Mouse (Mus musculus) urinary bladder, postnatal 4 days (tissue): ENCODE measurements around the gene Prpsap1.

Experiments
- DNase-seq, 2 experiments: peaks; one replicate each; pipeline ENCODE4 v3.0.0; 2021 to 2022; ENCODE audit warnings: low spot score in 2 of 2

Prpsap1 gene

GRCm38 (mm10) chr11:116493795-116494252, at the start of gene Prpsap1:
Prpsap1 (minus strand) TSS chr11:116494202.
- no peak for DNase-seq

- DNase-seq: no peak
Measured at GRCm38 (mm10) chr11:116543110-116543509, 49.1 kb upstream of the Prpsap1 start.

- no peak for DNase-seq
Measured at GRCm38 (mm10) chr11:116541183-116541582, 47.2 kb upstream of the Prpsap1 start.

GRCm38 (mm10) chr11:116538142-116538735, 44.2 kb upstream of the Prpsap1 start:
- DNase-seq: peak in 1 of 2 experiments; percentile 54

- no peak for DNase-seq
Measured at GRCm38 (mm10) chr11:116537388-116537787, 43.4 kb upstream of the Prpsap1 start.

- DNase-seq: no peak
Measured at GRCm38 (mm10) chr11:116536685-116537084, 42.7 kb upstream of the Prpsap1 start.

- DNase-seq: peak in 1 of 2 experiments; percentile 66
Measured at GRCm38 (mm10) chr11:116534154-116534865, 40.3 kb upstream of the Prpsap1 start.

- no peak for DNase-seq
Measured at GRCm38 (mm10) chr11:116533341-116534153, 39.5 kb upstream of the Prpsap1 start.

GRCm38 (mm10) chr11:116532810-116533338, 38.9 kb upstream of the Prpsap1 start:
- DNase-seq: peak; percentile 85 to 88

- peak in 1 of 2 experiments; percentile 48 for DNase-seq
Measured at GRCm38 (mm10) chr11:116532262-116532809, 38.3 kb upstream of the Prpsap1 start.

- no peak for DNase-seq
Measured at GRCm38 (mm10) chr11:116531371-116532191, 37.6 kb upstream of the Prpsap1 start.

GRCm38 (mm10) chr11:116530187-116531147, 36.5 kb upstream of the Prpsap1 start, which contains the start of gene Sphk1:
Sphk1 (plus strand) TSS chr11:116530925.
- no peak for DNase-seq

GRCm38 (mm10) chr11:116528636-116529320, 34.8 kb upstream of the Prpsap1 start:
- no peak for DNase-seq

- no peak for DNase-seq
Measured at GRCm38 (mm10) chr11:116523699-116524189, 29.7 kb upstream of the Prpsap1 start.

- DNase-seq: no peak
Measured at GRCm38 (mm10) chr11:116522886-116523698, 29.1 kb upstream of the Prpsap1 start.

GRCm38 (mm10) chr11:116522046-116522445, 28.0 kb upstream of the Prpsap1 start:
- DNase-seq: no peak

- DNase-seq: no peak
Measured at GRCm38 (mm10) chr11:116521143-116521542, 27.1 kb upstream of the Prpsap1 start.

GRCm38 (mm10) chr11:116518482-116518881, 24.5 kb upstream of the Prpsap1 start:
- no peak for DNase-seq
